Mouse (Mus musculus): ENCODE measurements around the gene Plcg2. TPM values are rescaled to one million over a fixed set of nuclear protein-coding genes. Genes with fewer than 3 reads are reported as not detected.
A peak's percentile ranks its signal among the peaks of the same experiment; 100 is the strongest.

The Plcg2 gene
- polyA plus RNA-seq, 2 experiments, result 4.3 to 5.0 TPM

DNA sequence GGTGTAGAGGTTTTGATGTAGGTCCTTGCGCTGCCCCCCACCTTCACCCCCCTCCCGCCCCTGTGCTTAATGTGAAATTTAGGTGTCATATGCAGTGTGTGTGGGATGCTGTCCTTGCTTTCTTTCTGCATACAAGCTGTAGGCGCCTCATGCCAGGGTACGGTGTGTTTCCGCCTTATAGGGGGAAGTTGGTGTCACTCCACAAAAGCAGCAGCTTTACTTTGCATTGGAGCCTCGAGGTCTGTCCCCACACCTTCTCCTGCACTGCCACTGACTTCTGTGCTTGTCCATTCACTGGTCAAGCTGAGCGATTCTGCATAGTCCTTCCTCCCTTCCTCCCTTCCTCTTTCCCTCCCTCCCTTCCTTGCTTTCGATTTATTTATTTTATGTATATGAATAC is 9.6 kb downstream of the Plcg2 start:
- no peak for DNase-seq (ENCODE audit: low read depth in 3 of 3, low spot score in 3 of 3)
- no peak overlapping the region for H3K9ac ChIP-seq (replicated peaks)

DNA sequence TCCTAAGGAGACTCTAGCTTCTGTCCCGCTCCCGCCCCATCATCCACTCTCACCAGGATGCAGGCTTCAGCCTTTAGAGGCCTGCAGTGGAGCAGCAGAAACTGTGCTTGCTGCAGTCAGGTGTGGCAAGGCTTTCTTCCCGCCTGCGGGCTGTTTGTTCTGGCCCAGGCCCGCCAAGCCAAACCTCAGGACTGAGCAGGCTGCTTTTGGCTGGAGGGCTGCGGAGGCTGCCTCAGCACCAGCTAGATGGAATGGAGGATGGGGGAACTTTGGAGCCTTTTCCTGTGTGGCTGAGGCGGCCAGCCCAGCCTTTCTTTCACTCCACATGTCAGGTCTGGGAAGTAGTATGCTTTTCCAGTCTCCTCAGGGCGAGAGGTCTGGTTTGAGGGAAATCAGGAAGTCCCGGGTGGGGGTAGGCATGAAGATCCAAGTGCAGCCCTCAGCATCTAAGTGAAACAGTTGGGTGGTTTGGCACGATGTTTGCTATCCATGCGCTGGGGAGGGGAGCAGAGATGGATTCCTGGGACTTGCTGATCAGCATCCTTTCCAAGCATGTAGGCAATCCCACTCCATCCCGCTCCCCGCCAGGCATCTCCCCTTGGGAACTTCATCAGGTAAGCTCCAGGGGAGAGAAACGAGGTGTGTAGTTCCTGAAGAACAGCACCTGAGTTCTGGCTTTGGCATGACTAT is 18.9 kb downstream of the Plcg2 start:
- H3K4me3 ChIP-seq (ENCODE audit: insufficient read depth in 1 of 2, low read depth in 2 of 2, low read length in 2 of 2), result no peak overlapping the region
- TF ChIP-seq CTCF (IDR thresholded peaks at IDR 0.05; ENCODE audit: low read depth) (no peak), EP300 (IDR thresholded peaks at IDR 0.05; ENCODE audit: low read depth) (no peak)

More for the DNA sequence above, 9.6 kb downstream of the Plcg2 start:
- H3K4me1 ChIP-seq (replicated peaks; ENCODE audit: control insufficient read depth in 2 of 2, insufficient read depth in 2 of 2, low read length in 1 of 2), result no peaks in the 10 kb centered on the region
- H3K27ac ChIP-seq, result no peak overlapping the region
- no peaks in the 10 kb centered on the region for H3K36me3 ChIP-seq (replicated peaks; ENCODE audit: control insufficient read depth, insufficient read depth, low read depth)
- no peak for TF ChIP-seq EP300 (IDR thresholded peaks at IDR 0.05; ENCODE audit: low read depth)
- no peak for TF ChIP-seq CTCF (IDR thresholded peaks at IDR 0.05; ENCODE audit: low read depth)
- 64% methylated on average over 8 of the region's 8 CpGs for WGBS (ENCODE audit: insufficient replicate concordance)
- no peaks in the 10 kb centered on the region for H3K27me3 ChIP-seq (ENCODE audit: control insufficient read depth, insufficient read depth, low read length)
- no peak overlapping the region for H3K4me2 ChIP-seq (ENCODE audit: low read depth)
- ATAC-seq (ENCODE audit: insufficient read depth), result no peak
- no peak overlapping the region for H3K4me3 ChIP-seq (ENCODE audit: insufficient read depth in 1 of 2, low read depth in 2 of 2, low read length in 2 of 2)
- no peaks in the 10 kb centered on the region for H3K9me3 ChIP-seq (ENCODE audit: control insufficient read depth, low read length)

GRCm38 (mm10) chr8:117517861-117518260 is 19.8 kb downstream of the Plcg2 start:
- Histone ChIP-seq H3K4me1 (replicated peaks; ENCODE audit: control insufficient read depth in 2 of 2, insufficient read depth in 2 of 2, low read length in 1 of 2) (no peaks in the 10 kb centered on the region), H3K36me3 (replicated peaks; ENCODE audit: control insufficient read depth, insufficient read depth, low read depth) (no peaks in the 10 kb centered on the region), H3K27ac (no peak overlapping the region), H3K9me3 (ENCODE audit: control insufficient read depth, low read length) (no peaks in the 10 kb centered on the region), H3K4me3 (ENCODE audit: insufficient read depth in 1 of 2, low read depth in 2 of 2, low read length in 2 of 2) (no peak overlapping the region), H3K9ac (replicated peaks) (no peak overlapping the region), H3K4me2 (ENCODE audit: low read depth) (no peak overlapping the region), H3K27me3 (ENCODE audit: control insufficient read depth, insufficient read depth, low read length) (no peaks in the 10 kb centered on the region)
- no peak for DNase-seq (ENCODE audit: low read depth in 3 of 3, low spot score in 3 of 3)
- TF ChIP-seq EP300 (IDR thresholded peaks at IDR 0.05; ENCODE audit: low read depth) (no peak), CTCF (IDR thresholded peaks at IDR 0.05; ENCODE audit: low read depth) (no peak)
- WGBS (ENCODE audit: insufficient replicate concordance), result 57% methylated on average over 9 of the region's 9 CpGs
- no peak for ATAC-seq (ENCODE audit: insufficient read depth)

More for the DNA sequence above, 18.9 kb downstream of the Plcg2 start:
- Histone ChIP-seq H3K9me3 (ENCODE audit: control insufficient read depth, low read length) (no peaks in the 10 kb centered on the region), H3K9ac (replicated peaks) (no peak overlapping the region), H3K27me3 (ENCODE audit: control insufficient read depth, insufficient read depth, low read length) (no peaks in the 10 kb centered on the region), H3K36me3 (replicated peaks; ENCODE audit: control insufficient read depth, insufficient read depth, low read depth) (no peaks in the 10 kb centered on the region), H3K27ac (no peak overlapping the region), H3K4me1 (replicated peaks; ENCODE audit: control insufficient read depth in 2 of 2, insufficient read depth in 2 of 2, low read length in 1 of 2) (no peaks in the 10 kb centered on the region), H3K4me2 (ENCODE audit: low read depth) (no peak overlapping the region)
- DNase-seq (ENCODE audit: low read depth in 3 of 3, low spot score in 3 of 3) (no peak), ATAC-seq (ENCODE audit: insufficient read depth) (no peak)
- WGBS (ENCODE audit: insufficient replicate concordance), result 58% methylated on average over 14 of the region's 14 CpGs

DNA sequence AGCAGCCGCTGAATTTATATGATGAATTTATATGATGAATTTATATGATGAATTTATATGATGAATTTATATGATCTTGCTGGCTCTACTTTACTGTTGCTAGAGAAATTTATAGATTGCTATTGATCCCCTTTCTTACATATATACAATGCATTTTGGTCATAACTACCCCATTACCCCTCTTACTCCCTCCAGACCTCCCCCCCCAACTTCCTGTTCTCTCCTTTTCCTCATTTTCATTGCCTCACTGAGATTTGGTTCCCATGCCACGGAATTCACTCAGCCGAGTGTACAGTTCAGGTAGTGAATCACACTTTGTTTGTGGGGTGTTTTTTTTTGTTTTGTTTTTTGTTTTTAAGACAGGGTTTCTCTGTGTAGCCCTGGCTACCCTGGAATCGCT is 20.8 kb downstream of the Plcg2 start:
- H3K27me3 ChIP-seq (ENCODE audit: control insufficient read depth, insufficient read depth, low read length), result no peaks in the 10 kb centered on the region
- H3K27ac ChIP-seq, result no peak overlapping the region
- H3K36me3 ChIP-seq (replicated peaks; ENCODE audit: control insufficient read depth, insufficient read depth, low read depth), result no peaks in the 10 kb centered on the region
- ATAC-seq (ENCODE audit: insufficient read depth) (no peak), DNase-seq (ENCODE audit: low read depth in 3 of 3, low spot score in 3 of 3) (no peak)
- H3K4me1 ChIP-seq (replicated peaks; ENCODE audit: control insufficient read depth in 2 of 2, insufficient read depth in 2 of 2, low read length in 1 of 2), result no peaks in the 10 kb centered on the region
- no peak overlapping the region for H3K4me3 ChIP-seq (ENCODE audit: insufficient read depth in 1 of 2, low read depth in 2 of 2, low read length in 2 of 2)
- 50% methylated on average over 4 of the region's 4 CpGs for WGBS (ENCODE audit: insufficient replicate concordance)
- H3K9me3 ChIP-seq (ENCODE audit: control insufficient read depth, low read length), result no peaks in the 10 kb centered on the region
- H3K4me2 ChIP-seq (ENCODE audit: low read depth), result no peak overlapping the region
- H3K9ac ChIP-seq (replicated peaks), result no peak overlapping the region
- no peak for TF ChIP-seq CTCF (IDR thresholded peaks at IDR 0.05; ENCODE audit: low read depth)
- no peak for TF ChIP-seq EP300 (IDR thresholded peaks at IDR 0.05; ENCODE audit: low read depth)

DNA sequence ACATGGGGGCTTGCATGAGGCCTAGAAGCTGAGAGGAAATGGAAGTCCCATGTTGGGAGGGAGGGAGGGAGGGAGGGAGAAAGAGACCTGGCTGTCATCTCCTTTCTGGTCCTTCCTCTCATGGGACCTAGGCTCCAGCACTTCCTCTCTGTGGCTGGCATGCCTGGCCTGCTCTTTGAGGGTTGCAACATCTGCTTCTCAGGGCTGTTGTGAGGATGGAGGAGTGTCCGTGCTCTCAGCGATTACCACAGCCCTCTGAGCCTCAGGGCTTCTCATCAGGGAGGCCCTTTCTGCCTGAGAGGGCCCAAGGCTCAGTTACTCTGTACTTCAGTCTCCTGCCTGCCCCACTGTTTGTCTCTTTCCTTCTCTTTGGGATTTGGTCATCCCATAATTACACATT is 28.1 kb downstream of the Plcg2 start:
- no peak overlapping the region for H3K27ac ChIP-seq
- peak; percentile 21; the same call in 1 of the 2 replicates for ATAC-seq (ENCODE audit: insufficient read depth)

More for the DNA sequence above, 28.1 kb downstream of the Plcg2 start:
- Histone ChIP-seq H3K4me1 (replicated peaks; ENCODE audit: control insufficient read depth in 2 of 2, insufficient read depth in 2 of 2, low read length in 1 of 2) (no peaks in the 10 kb centered on the region), H3K4me2 (ENCODE audit: low read depth) (no peak overlapping the region), H3K9me3 (ENCODE audit: control insufficient read depth, low read length) (no peaks in the 10 kb centered on the region), H3K36me3 (replicated peaks; ENCODE audit: control insufficient read depth, insufficient read depth, low read depth) (no peaks in the 10 kb centered on the region), H3K27me3 (ENCODE audit: control insufficient read depth, insufficient read depth, low read length) (no peaks in the 10 kb centered on the region), H3K4me3 (ENCODE audit: insufficient read depth in 1 of 2, low read depth in 2 of 2, low read length in 2 of 2) (no peak overlapping the region), H3K9ac (replicated peaks) (no peak overlapping the region)
- TF ChIP-seq CTCF (IDR thresholded peaks at IDR 0.05; ENCODE audit: low read depth) (no peak), EP300 (IDR thresholded peaks at IDR 0.05; ENCODE audit: low read depth) (no peak)
- peak in 1 of 3 experiments; percentile 22 for DNase-seq (ENCODE audit: low read depth in 3 of 3, low spot score in 3 of 3)
- WGBS (ENCODE audit: insufficient replicate concordance), result 3% methylated on average over 2 of the region's 2 CpGs

All from liver, embryonic 14.5 days (tissue).